Mouse (Mus musculus) neural tube, embryonic 14.5 days (tissue): ENCODE measurements around the gene Prpf3. TPM values are rescaled to one million over a fixed set of nuclear protein-coding genes. Genes with fewer than 3 reads are reported as not detected.
"Not testable (repeated sequence)": the region's sequence is repeated elsewhere in the genome, so short reads cannot be mapped to it uniquely, and the experiment has no call there.

Source experiments
- ATAC-seq: fragments of 200-750 bp; cut with Nextera tagmentation; 2 replicates; pipeline ENCODE4 v1.8.0; 2017; ENCODE audit warnings: low read depth, mild to moderate bottlenecking, moderate TSS enrichment, moderate library complexity
- H3K27ac ChIP-seq: fragments of 300-500 bp; sonication (generic); 2 replicates; pipeline ENCODE4 v1.5.1; 2014; ENCODE audit warnings: low read depth, mild to moderate bottlenecking, control low read depth, low read length, moderate library complexity, mixed read lengths
- H3K27me3 ChIP-seq: fragments of 300-500 bp; sonication (generic); 2 replicates; pipeline ENCODE4 v1.6.1; 2014; ENCODE audit warnings: low read length; ENCODE audit not compliant: control insufficient read depth, insufficient read depth
- H3K36me3 ChIP-seq: fragments of 300-500 bp; sonication (generic); 2 replicates; pipeline ENCODE4 v1.6.1; 2014; ENCODE audit warnings: low read length, mixed read lengths; ENCODE audit not compliant: control insufficient read depth, insufficient read depth
- H3K4me1 ChIP-seq: fragments of 300-500 bp; sonication (generic); 2 replicates; pipeline ENCODE4 v1.6.1; 2014; ENCODE audit warnings: low read length; ENCODE audit not compliant: control insufficient read depth, insufficient read depth
- H3K4me2 ChIP-seq: fragments of 300-500 bp; sonication (generic); 2 replicates; pipeline ENCODE4 v1.6.1; 2014; ENCODE audit warnings: mild to moderate bottlenecking, low read depth, low read length, control low read depth
- H3K4me3 ChIP-seq: fragments of 300-500 bp; sonication (generic); 2 replicates; pipeline ENCODE4 v1.5.1; 2014; ENCODE audit warnings: low read depth, low read length, control low read depth, mixed read lengths
- H3K9ac ChIP-seq: fragments of 300-500 bp; sonication (generic); replicated peaks from 2 replicates; pipeline ENCODE4 v1.6.1; 2014; ENCODE audit warnings: low read depth, mild to moderate bottlenecking, control low read depth, low read length, mixed read lengths
- H3K9me3 ChIP-seq: fragments of 300-500 bp; sonication (generic); 2 replicates; pipeline ENCODE4 v1.6.1; 2016; ENCODE audit warnings: low read length; ENCODE audit not compliant: control insufficient read depth
- WGBS: fragments of 180-500 bp; shearing (Covaris S2); extraction: QIAGEN DNeasy Blood & Tissue Kit; methylation state at CpG from one replicate; pipeline ENCODE4 v1.1.7; 2014; 5-methylcytosine and 5-hydroxymethylcytosine counted together
- polyA plus RNA-seq: library from polyadenylated mRNA; unstranded; fragments of >200 nt; fragmentation: Nextera tagmentation; extraction: Ambion mirVana; gene quantifications from 2 replicates; pipeline ENCODE4 v1.2.1, GENCODE M21; 2014

Prpf3 gene
- polyA plus RNA-seq, 1 experiment from 2014 or later = 29.6 TPM

GRCm38 (mm10) chr3:95866071-95866470, 10.4 kb upstream of the Prpf3 start:
- Histone ChIP-seq H3K36me3 (peaks cover 16% of the 10 kb centered on the region), H3K9ac (no peak overlapping the region), H3K4me3 (no peak overlapping the region), H3K27ac (no peak overlapping the region), H3K27me3 (no peaks in the 10 kb centered on the region), H3K9me3 (no peaks in the 10 kb centered on the region), H3K4me2 (no peak overlapping the region), H3K4me1 (0 out of 2 replicates have a peak, but pooled peaks cover 6% of the 10 kb centered on the region)
- 94% methylated on average over 5 of the region's 5 CpGs for WGBS
- no peak for ATAC-seq

- Histone ChIP-seq H3K27me3 (no peaks in the 10 kb centered on the region), H3K9me3 (no peaks in the 10 kb centered on the region), H3K4me1 (0 out of 2 replicates have a peak, but pooled peaks cover 2% of the 10 kb centered on the region), H3K4me3 (no peak overlapping the region), H3K36me3 (peaks cover 16% of the 10 kb centered on the region), H3K4me2 (no peak overlapping the region), H3K27ac (no peak overlapping the region), H3K9ac (no peak overlapping the region)
- no peak for ATAC-seq
- 93% methylated on average over 20 of the region's 20 CpGs for WGBS
These were observed 9.9 kb upstream of the Prpf3 start for GRCm38 (mm10) chr3:95865571-95865970.

GRCm38 (mm10) chr3:95865050-95865449, 9.4 kb upstream of the Prpf3 start:
- no peak for ATAC-seq
- H3K36me3 ChIP-seq = peaks cover 16% of the 10 kb centered on the region

GRCm38 (mm10) chr3:95863578-95863977, 7.9 kb upstream of the Prpf3 start:
- H3K27ac ChIP-seq = no peak overlapping the region
- no peaks in the 10 kb centered on the region for H3K27me3 ChIP-seq
- H3K9me3 ChIP-seq = no peaks in the 10 kb centered on the region
- no peaks in the 10 kb centered on the region for H3K4me1 ChIP-seq
- no peak overlapping the region for H3K4me3 ChIP-seq
- H3K9ac ChIP-seq = no peak overlapping the region
- peaks cover 12% of the 10 kb centered on the region for H3K36me3 ChIP-seq
- 82% methylated on average over 7 of the region's 7 CpGs for WGBS
- no peak for ATAC-seq
- H3K4me2 ChIP-seq = no peak overlapping the region

More at GRCm38 (mm10) chr3:95865050-95865449, 9.4 kb upstream of the Prpf3 start:
- H3K9ac ChIP-seq = no peak overlapping the region
- H3K4me2 ChIP-seq = no peak overlapping the region
- H3K27ac ChIP-seq = no peak overlapping the region
- no peaks in the 10 kb centered on the region for H3K27me3 ChIP-seq
- WGBS = 96% methylated on average over 5 of the region's 5 CpGs
- no peaks in the 10 kb centered on the region for H3K9me3 ChIP-seq
- no peaks in the 10 kb centered on the region for H3K4me1 ChIP-seq
- H3K4me3 ChIP-seq = no peak overlapping the region

- Histone ChIP-seq H3K4me1 (no peaks in the 10 kb centered on the region), H3K36me3 (peaks cover 9% of the 10 kb centered on the region), H3K9me3 (no peaks in the 10 kb centered on the region), H3K4me2 (no peak overlapping the region), H3K9ac (no peak overlapping the region), H3K4me3 (no peak overlapping the region), H3K27me3 (no peaks in the 10 kb centered on the region), H3K27ac (no peak overlapping the region)
- WGBS = 35% methylated on average over 2 of the region's 2 CpGs
- peak; percentile 61; the same call in 1 of the 2 replicates for ATAC-seq
These were observed 6.1 kb upstream of the Prpf3 start for GRCm38 (mm10) chr3:95861796-95862195.

- no peak for ATAC-seq
- no peak overlapping the region for H3K9ac ChIP-seq
- no peaks in the 10 kb centered on the region for H3K9me3 ChIP-seq
- no peak overlapping the region for H3K4me3 ChIP-seq
- H3K36me3 ChIP-seq = peaks cover 9% of the 10 kb centered on the region
- no peaks in the 10 kb centered on the region for H3K4me1 ChIP-seq
- no peak overlapping the region for H3K4me2 ChIP-seq
- H3K27ac ChIP-seq = no peak overlapping the region
- no peaks in the 10 kb centered on the region for H3K27me3 ChIP-seq
- WGBS = 76% methylated on average over 10 of the region's 10 CpGs
These were observed 5.5 kb upstream of the Prpf3 start for GRCm38 (mm10) chr3:95861216-95861615.

GRCm38 (mm10) chr3:95860323-95860722, 4.6 kb upstream of the Prpf3 start:
- ATAC-seq = no peak
- H3K4me3 ChIP-seq = no peak overlapping the region
- H3K4me1 ChIP-seq = no peaks in the 10 kb centered on the region
- no peak overlapping the region for H3K9ac ChIP-seq
- H3K27ac ChIP-seq = no peak overlapping the region
- H3K36me3 ChIP-seq = peaks cover 5% of the 10 kb centered on the region
- WGBS = 92% methylated on average over 3 of the region's 3 CpGs
- H3K9me3 ChIP-seq = no peaks in the 10 kb centered on the region
- H3K27me3 ChIP-seq = no peaks in the 10 kb centered on the region; the same call in 1 of the 2 replicates
- H3K4me2 ChIP-seq = no peak overlapping the region

- H3K9ac ChIP-seq, H3K27ac ChIP-seq, H3K27me3 ChIP-seq, H3K4me3 ChIP-seq, H3K36me3 ChIP-seq, H3K4me2 ChIP-seq, H3K4me1 ChIP-seq, ATAC-seq, H3K9me3 ChIP-seq: not testable (repeated sequence)
- WGBS = 89% methylated on average over 3 of the region's 3 CpGs
These were observed 2.6 kb upstream of the Prpf3 start for GRCm38 (mm10) chr3:95858278-95858677.

GRCm38 (mm10) chr3:95857050-95857449, 1.4 kb upstream of the Prpf3 start:
- not testable (repeated sequence) for H3K27ac ChIP-seq, H3K4me3 ChIP-seq, H3K27me3 ChIP-seq, H3K4me1 ChIP-seq, H3K9ac ChIP-seq, H3K4me2 ChIP-seq, H3K9me3 ChIP-seq, ATAC-seq, H3K36me3 ChIP-seq
- WGBS = 96% methylated on average over 1 of the region's 1 CpGs
